Mouse (Mus musculus) bone marrow, adult 2 months (tissue): ENCODE measurements around the gene Ttll12.

ENCODE experiments used
- CTCF ChIP-seq: fragments of 200-500 bp; IDR thresholded peaks from 2 replicates; pipeline ENCODE4 v1.5.1; 2011; ENCODE audit warnings: low read length, control low read depth; ENCODE audit not compliant: control insufficient read depth, insufficient read depth
- POLR2A ChIP-seq: fragments of 200-500 bp; IDR thresholded peaks from 2 replicates; pipeline ENCODE4 v1.6.1; 2011; ENCODE audit warnings: low read depth, mild to moderate bottlenecking, control low read depth, low read length, borderline replicate concordance; ENCODE audit not compliant: control insufficient read depth

GRCm38 (mm10) chr15:83530233-83530632 is 64.7 kb downstream of the Ttll12 start:
- TF ChIP-seq CTCF (no peak), POLR2A (no peak)
